Mouse (Mus musculus) regulatory T cell (primary cell): Measurements from ENCODE around the gene Pitpnm2.

Experiments
- in situ Hi-C: fragments of 300-600 bp; cut with MboI, MseI; formaldehyde crosslinking; loops from one replicate; pipeline ENCODE4 v1.15.1; 2025; ENCODE audit warnings: high pct_unique_total_duplicates

Gene Pitpnm2

DNA sequence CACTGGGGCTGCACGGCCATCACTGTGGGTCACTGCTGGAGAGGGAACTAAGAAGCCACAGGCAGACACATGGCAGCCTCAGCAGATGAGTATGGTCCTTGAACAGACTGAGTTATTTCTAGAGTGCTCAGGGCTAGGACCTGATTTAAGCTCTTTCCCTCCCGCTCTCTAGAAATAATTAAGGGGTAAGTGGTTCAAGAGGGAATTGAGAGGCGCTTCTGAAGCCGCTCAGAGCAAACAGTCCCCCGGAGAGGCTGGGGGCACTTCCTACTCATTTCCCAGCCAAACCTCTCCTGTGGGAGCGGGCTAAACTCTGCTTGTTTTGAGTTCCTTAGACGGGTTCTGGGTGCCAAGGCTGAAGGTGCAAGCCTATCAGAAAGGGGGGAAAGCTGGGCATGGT lies 98.7 kb downstream of the Pitpnm2 start:
- in situ Hi-C loops, result no loop called here

DNA sequence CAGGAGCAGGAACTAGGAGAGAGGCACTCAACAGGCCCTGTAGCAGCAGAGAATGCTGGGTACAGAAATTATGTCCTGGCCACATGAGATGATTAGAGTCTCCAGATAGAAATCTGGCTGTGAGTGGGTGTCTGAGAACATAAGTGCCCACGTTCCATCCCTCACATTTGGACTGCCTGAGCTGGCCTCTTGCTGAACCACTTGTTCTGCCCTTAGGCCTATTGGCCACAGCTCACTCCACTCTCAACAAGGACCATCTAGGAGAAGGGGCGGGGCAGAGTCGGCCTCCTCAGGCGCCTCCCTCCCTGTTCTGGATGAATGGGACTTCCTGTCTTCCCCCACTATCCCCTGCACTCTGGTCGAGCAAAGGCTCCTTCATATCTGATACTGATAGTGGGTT lies 100.5 kb downstream of the Pitpnm2 start:
- in situ Hi-C loops, result no loop called here

DNA sequence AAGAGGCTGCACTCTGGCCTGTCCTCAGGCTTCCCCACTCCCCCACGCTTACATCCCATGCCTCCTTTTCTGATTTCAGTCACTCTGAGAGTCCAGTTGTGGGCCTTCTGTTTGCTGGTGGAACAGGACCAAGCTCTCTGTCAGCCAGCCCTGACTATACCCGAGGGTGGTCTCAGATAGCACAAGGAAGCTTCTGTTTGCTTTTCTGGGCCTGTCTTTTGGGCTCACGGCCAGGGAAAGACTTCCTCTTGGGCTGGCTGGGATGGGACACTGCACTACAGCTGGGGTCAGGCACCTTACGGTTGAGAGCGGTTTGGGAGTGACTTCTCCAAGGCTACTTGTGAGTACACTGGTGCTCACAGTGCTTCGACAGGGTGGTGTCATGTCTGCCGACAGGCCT lies 111.5 kb downstream of the Pitpnm2 start:
- in situ Hi-C loops, result no loop called here

DNA sequence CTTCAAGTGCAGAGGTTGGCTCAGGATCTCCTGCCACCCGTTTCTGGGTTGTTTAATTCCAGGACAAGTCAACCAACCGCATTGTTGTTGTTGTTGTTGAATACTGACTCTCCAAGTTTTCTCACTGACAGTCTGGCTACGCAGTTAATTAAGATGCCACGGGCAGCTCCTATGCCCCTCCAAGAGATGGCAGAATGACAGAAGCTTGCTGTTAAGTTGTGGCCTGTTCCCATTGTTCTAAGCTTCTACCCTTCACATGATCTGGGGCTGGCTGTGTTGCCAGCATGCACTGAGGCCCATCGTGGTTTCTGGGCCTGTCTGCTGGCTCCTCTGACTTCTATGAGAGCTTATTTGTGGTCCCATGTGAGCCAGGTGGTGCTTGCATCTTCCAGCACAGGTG lies 115.3 kb downstream of the Pitpnm2 start:
- in situ Hi-C loops, result no loop called here

DNA sequence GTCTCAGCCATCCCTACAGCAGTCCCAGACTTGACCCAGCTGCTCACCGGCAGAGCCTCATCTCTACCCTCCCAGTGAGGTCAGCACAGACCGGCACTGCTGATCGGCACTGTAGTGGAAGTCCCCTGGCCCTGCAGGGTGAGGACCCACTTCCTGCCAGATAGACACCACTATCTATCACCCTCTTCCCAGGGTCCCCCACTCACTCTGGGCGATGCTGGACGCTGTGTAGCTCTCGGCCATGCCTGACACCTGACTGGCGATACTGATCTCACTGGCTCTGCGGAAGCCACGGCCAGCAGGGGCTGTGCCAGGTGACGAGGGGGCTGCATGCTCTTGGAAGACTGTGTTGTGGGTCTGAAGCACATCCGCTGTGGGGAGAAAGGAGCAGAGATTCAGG lies 124.5 kb downstream of the Pitpnm2 start:
- in situ Hi-C loops, result no loop called here

DNA sequence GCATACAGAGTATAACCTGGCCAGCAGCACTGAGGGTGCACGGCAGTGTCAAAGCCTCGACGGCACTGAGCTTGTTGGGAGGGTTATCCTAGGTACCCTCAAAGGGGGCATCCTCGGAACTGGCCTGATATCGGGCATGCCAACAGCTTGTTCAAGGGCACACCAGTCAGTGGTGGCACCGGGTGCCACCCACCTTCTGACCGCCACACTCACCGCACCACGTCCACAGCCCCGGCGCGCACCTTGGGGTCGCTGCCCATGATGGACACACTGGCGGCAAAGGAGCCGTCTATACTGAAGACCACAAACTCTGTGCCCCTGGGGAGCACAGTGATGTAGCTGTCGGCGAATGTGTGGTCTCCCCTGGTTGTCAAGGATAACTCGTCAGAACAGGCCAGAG lies 127.2 kb downstream of the Pitpnm2 start:
- in situ Hi-C loops, result no loop called here

DNA sequence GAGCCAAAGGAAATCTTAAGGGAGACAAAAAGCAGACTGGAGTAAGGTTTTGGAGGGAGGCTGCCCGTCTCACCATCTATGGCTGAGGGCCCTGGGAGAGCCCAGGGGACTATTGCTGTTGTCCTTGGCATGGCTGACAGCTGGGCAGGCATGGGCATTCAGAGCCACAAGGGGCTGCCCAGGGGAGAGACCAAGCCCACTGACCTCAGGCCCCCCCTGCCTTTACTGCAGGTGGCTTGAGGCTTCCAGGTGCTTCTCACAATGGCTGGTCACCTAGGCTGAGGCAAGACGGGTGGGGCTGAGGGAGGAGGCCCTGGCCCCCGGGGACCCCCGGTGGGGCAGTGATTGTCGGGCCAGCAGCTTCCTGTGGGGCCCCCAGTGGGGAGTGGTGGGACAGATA lies 130.4 kb downstream of the Pitpnm2 start:
- in situ Hi-C loops, result loop anchor here (10.0 kb wide), 1 partner anchor 984 kb away; the partner anchor contains the start of gene Rhof

DNA sequence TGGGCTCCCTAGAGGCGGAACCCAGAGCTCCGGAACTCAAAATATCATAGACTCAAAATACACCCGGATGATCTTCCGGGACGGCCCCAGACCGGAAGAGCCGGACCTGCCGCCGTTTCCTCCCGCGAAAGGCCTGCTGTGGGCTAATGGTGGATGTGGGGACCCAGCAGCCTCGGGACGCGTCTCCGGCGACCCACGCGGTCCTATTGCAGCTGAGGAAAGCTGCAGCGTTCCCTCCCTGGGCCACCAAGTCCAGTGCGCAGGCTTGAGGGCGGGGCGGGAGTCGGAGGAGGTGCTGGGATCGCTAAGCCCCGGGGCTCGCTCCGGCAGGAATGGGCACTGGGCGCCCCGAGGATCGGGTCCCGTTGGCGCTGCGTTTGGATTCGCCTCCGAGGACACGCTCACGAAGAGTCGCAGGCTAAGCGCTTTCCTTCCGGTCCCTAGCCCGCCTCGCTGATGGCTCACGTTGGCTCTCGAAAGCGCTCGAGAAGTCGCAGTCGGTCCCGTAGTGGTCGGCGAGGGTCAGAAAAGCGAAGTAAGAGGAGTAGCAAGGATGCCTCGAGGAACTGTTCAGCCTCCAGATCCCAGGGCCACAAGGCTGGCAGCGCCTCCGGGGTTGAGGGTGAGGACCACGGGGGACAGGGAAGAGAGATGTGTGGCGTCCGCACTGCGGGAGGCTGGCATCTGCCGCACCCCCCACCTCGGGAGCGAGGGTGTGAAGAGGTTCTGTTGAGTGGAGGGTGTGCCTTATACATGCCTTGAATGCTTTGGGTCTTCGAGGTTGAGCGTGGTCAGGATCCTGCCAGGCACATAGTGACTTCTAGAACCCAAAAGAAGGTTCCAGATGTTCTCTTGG lies 133.3 kb downstream of the Pitpnm2 start, which contains the start of gene Arl6ip4:
Arl6ip4 (plus strand) TSS at position 100 of the 856 bp plus-strand sequence.
- in situ Hi-C loops, result loop anchor here (10.0 kb wide), 1 partner anchor 981 kb away; the partner anchor contains the start of gene Rhof

DNA sequence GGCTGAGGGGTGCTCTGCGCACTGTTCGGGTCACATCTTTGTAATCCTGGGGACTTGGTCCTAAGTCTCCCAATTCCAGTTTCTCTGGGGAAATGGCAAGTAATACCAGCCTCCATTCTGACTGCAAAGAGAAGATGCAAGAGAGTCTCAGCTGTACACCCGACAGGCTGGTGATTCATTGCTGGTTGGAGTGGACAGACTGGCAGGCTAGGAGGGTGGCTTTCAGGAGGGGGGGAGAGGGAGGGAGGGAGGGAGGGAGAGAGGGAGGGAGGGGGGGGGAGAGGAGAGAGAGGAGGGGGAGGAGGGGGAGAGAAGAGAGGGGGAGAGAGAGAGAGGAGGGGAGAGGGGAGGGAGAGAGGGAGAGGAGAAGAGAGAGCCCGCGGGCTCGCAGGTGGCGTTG lies 134.0 kb downstream of the Pitpnm2 start:
- in situ Hi-C loops, result loop anchor here (10.0 kb wide), 1 partner anchor 981 kb away; the partner anchor contains the start of gene Rhof

DNA sequence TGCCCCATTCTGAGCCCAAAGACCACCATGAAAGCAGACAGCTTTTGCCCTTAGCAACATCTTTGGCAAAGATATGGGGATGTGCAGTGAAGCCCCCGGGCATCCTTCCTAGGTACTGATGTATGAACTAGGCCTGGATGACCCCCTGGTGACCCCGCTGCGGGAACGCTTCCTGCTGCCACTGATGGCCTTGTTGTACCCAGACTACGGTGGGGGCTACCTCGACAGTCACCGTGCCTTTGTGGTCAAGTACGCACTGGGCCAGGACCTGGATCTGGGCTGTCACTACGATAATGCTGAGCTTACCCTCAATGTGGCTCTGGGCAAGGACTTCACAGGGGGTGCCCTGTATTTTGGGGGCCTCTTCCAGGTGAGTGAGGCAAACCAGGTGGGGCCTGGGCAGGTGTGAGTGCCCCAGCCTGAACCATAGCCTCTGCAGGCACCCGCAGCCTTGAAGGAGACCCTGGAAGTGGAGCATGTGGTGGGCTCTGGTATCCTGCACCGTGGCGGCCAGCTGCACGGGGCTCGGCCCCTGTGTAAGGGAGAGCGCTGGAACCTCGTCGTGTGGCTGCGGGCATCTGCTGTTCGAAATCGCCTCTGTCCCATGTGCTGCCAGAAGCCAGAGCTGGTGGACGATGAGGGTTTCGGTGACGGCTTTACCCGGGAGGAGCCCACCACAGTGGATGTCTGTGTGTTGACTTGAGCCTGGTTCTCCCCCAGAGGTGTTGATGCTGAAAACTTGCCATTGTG lies 135.1 kb downstream of the Pitpnm2 start:
- in situ Hi-C loops, result loop anchor here (5.0 to 10.0 kb wide), 2 partner anchors 37 to 980 kb away; partner anchors contain the start of gene Rhof

DNA sequence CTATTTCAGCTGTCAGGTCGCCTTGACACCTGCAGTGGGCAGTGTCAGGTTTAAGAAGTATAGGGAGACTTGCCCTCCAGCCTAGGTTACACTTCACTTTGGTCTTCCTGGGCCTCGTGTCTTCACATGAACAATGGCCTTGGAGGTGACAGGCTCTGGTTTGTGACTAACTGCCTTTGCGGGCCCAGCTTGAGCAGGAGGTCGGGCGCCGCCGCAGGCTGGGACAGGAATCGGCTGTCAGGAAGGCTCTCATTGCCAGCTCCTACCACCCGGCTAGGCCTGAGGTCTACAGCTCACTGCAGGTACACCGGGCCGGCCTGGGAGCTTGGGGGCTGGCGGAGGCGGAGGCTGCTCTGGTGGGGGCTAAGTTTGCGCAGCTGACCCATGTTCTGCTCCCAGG lies 136.5 kb downstream of the Pitpnm2 start:
- in situ Hi-C loops, result loop anchor here (5.0 to 10.0 kb wide), 2 partner anchors 36 to 978 kb away; partner anchors contain the start of gene Rhof

DNA sequence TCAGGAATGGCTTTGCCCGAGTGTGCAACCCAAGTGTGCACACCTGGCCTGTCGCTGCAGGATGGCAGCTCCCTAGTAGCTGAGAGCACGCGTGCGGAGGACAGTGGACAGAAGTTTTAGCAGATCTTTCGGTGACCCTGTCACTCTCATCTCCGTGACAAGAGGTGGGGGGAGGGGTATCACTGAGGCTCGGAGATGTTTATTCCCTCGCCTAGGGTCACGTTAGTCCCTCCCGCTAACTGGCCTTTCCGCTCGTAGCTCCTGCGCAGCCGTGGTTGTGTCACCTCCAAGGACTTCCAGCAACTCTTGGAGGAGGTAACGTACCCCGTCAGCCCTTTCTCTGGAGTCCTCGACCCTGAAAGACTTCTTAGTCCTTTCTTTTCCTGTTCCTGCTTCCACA lies 137.0 kb downstream of the Pitpnm2 start:
- in situ Hi-C loops, result loop anchor here (5.0 to 10.0 kb wide), 2 partner anchors 35 to 978 kb away; partner anchors contain the start of gene Rhof

DNA sequence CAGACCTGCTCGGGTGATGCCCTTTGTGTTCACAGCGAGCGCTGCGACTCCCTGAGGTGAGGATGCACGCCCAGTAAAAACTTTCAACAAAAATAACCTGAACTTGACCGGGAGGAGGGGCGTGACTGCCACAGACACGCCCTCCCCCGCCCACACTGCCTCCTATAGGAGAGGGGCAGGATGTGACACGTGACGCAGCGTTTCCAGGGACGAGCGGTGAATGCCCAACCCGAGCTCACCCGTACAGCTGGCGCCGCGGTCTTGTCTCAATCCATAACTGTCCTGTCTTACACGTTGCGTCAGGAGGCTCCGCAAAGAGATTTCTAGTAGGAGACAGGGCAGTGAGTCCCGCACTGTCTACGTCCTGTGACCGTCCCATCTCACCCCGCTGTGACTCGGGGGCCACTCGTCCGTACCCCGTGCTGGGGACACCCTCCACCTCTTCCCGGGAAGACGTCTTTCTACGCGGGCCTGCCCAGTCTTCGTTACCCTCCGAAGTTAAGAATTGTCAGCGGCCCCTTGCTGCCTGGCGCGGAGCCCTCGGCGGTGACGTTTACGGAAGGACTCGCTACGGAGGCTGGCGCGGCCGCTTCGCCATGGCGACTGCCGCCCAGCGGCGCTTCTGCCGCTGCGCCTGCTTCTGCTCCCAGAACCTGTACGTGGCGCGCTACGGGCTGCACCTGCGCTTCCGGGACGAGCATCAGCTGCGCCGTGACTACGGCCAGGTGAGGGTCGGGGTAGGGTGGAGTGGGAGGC lies 137.6 kb downstream of the Pitpnm2 start, which contains the start of gene Ogfod2:
Ogfod2 (plus strand) TSS at position 556 of the 756 bp plus-strand sequence.
- in situ Hi-C loops, result loop anchor here (5.0 to 10.0 kb wide), 2 partner anchors 35 to 977 kb away; partner anchors contain the start of gene Rhof

DNA sequence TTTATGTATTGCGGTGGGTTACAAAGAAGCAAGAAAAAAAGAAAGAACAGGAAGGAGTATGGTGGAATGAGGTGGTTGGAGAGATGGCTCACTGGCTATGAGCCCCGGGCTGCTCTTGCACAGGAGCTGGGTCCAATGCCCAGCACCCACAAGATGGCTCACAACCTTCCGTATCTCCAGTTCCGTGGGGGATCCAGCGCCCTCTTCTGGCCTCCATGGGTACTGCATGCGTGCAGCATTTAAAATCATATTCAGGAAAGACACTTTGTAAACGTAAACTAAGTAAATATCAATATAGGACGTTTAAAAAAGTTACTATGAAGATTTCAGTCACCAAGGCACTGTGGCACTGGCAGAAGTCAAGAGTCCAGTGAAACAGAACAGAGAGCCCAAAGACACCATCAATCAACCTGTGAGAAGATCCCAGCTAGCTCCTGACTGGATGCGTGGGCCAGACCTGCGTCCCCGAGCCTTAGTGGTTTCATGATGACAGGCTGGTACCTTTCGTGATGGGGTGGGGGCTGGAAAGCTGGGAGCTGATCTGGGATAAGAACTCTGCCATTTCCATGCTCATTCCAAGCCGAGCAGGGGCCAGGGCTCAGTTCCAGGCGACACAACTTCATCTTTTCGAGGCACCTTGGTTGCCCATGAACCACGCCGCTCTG lies 138.4 kb downstream of the Pitpnm2 start:
- in situ Hi-C loops, result loop anchor here (5.0 to 10.0 kb wide), 2 partner anchors 34 to 976 kb away; partner anchors contain the start of gene Rhof

DNA sequence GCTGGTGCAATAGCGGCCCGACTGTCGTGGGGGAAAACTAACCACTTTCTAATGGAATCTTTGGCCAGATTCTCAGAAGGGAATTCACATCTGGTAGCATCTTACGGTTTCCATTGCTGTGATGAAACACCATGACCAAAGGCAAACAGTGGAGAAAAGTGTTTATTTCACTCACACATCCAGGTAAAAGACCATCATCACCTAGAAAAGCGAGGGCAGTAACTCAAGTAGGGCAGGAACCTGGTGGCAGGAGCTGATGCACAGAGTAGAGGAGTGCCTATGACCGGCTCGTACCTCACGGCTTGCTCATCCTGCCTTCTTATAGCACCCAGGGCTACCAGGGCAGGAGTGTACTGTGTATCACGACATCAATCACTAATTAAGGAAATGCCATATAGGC lies 146.0 kb downstream of the Pitpnm2 start:
- in situ Hi-C loops, result no loop called here

DNA sequence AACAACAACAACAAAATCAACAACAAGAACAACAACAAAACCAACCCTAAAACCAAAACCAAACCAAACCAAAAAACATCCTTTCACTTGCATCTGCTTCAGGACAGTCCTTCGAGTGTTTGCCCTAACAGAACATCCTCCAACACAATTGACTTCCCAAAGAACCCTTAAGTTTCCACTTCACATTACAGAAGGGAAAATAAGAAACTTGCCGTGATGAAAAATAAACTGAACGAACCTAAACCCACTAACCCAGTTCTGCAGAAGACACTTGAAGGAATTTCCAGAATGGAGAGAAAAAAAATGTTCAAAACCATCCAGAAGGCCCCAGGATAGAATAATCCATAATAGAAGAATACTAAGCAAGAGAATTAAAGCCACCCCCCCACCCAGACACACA lies 146.5 kb downstream of the Pitpnm2 start:
- in situ Hi-C loops, result no loop called here

DNA sequence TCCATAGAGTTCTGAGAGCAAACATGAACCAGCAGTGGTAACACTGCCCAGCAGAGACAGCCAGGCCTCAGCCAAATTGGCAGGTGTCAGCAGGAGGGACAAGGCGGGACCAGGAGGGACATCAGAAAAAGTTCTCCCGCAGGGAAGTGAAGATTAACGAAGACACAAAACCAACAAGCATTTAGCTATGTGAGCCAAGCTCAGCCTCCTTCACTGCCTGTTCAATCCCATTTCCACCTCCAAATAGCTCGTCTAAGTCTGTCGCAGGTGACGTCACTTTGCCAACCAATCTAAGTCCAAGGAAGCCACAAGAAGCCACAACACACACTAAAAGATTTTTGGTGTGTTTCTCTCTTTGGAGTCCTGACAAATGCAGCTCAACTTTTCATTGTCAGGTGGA lies 147.2 kb downstream of the Pitpnm2 start:
- in situ Hi-C loops, result no loop called here

DNA sequence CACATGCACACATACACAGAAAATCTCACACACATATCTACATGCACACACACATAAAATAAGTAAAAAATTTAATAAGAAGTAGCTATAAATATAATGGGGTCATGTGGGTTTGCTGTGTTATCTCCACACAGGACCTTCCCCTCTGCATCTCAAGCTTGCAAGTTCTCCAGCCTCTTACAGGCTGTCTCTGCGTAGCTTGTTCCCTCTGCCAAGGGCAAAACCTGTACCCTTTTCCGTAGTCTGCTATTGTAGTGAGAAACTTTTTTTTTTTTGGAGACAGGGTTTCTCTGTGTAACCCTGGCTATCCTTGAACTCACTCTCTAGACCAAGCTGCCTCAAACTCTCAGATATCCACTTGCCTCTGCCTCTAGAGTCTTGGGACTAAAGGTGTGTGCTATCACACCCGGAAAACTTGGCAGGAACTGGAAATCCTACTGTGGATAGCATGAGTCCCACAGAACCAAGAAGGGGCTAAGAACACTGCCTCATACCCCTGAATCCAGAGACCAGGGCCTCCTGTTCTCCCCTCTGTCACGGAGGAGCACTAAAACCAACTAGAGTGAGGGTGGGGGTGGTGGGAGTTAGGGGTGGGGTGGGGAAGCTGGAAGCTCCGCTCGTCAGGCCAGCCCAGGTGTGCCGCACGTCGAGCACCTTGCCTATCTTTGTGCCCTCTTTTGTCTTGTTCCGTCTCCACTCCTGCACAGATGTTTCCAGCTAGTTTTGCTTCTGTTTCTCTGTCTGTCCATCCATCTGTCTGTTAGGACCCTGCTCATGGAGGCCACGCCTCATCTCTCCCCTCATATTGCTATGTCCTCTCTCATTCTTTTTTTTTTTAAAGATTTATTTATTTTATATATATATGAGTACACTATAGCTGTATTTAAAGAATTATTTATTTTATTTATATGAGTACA lies 149.2 kb downstream of the Pitpnm2 start:
- in situ Hi-C loops, result no loop called here

DNA sequence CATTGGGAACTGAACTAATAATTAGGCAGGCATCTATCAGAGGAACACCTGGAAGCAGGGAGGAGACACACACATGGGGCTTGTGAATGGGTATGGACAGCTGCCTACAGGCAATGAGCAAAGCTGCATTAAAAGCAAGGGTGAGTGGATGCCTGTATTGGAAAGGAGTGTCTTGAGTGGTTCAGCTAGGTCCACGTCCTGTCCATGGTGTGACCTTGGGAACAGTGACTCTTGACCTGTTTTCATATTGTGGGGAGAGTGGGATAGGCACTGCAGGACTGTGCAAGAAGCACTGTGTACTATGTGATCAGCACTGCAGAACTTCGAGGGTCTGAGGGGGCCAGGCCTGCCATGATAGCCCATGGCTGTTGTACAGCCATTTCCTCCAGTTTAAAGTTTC lies 150.6 kb downstream of the Pitpnm2 start:
- in situ Hi-C loops, result no loop called here
